Mouse (Mus musculus): ENCODE data around the gene Gm48551.

DNA sequence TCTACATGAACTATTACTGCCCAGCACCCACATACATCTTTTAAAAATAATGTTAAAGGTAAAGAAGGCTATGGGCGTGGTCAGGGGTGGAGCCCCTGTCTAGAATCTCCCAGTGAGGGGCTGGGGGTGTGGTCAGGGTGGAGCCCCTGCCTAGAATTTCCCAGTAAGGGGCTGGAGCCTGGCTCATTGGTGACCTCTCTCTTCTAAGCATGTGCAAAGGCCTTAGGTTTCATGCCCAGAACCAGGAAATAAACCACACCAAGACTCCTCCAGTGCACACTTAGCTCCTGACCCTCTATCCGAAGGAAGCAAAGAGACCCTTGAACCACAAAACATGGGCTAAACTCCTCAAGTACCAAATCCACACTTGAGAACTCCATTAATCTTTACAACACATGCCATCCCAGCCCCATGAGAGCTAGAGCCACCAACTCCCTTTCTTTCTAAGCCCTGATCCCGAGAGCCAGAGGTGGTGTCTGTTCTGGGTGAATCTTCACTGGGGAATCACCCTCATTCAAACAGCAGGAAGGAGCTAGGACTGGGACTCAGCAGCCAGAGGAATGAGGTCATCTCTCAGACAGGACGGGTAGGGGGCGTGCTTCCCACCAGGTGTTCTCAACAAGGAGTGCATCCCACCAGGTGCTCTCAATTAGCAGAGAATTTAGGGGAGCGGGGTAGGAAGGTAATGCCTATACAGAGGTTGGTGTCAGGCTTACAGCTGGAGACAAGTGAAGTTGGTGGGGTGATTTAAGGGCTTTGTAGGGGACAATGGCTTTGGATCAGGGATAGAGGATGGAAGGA, 7.5 kb upstream of the Gm48551 start:
- TF ChIP-seq POLR2A (IDR thresholded peaks at IDR 0.05; ENCODE audit: extremely low read depth, insufficient read depth, low read length) (no peak), CTCF (IDR thresholded peaks at IDR 0.05; ENCODE audit: extremely low read depth, insufficient read depth, low read length) (no peak)
